Mouse (Mus musculus): ENCODE data around the gene Gbe1.

The Gbe1 gene

GRCm38 (mm10) chr16:70568341-70569265 is 254.9 kb downstream of the Gbe1 start:
- DNase-seq (ENCODE audit: low spot score in 2 of 2), result peak; percentile 71 to 86

DNA sequence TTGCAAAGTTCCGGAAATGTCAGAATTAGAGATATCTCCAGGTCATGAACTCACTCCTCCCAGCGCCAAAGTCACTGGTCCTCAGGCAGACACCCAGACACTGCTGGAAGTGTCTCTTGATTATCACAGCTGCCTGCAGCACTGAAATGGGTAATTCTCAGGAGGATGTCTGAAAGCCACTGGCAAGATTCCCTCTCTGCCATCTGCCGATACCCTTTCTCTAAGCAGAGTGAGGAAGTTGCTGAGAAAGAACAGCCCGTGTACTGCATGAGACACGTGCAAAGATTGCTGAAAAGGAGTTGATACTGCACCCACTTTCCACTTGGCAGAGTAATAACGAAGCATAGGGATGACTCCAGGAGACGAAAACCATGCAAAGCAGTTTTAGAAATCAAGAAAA is 272.2 kb downstream of the Gbe1 start:
- DNase-seq (ENCODE audit: low spot score in 2 of 2), result peak; percentile 58 to 76

DNA sequence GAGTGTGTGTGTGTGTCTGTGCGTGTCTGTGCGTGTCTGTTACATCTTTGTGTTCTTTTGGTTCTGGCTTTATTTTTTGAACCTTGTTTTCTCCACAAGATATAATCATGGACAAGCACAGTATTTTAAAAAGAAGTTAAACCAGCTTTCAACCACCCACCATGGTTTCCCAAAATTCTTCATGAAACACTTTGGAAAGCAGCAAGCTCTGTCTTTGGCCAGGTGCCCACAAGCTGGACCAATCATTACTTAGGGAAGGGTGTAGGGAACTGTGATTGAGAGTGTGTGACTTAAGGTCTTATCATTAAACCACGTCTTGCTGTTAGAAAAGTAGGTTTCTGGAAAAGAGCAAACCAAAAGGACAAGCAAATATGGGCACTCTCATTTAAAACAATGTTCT is 288.6 kb downstream of the Gbe1 start:
- peak in 1 of 2 experiments; percentile 51 for DNase-seq (ENCODE audit: low spot score in 2 of 2)

DNA sequence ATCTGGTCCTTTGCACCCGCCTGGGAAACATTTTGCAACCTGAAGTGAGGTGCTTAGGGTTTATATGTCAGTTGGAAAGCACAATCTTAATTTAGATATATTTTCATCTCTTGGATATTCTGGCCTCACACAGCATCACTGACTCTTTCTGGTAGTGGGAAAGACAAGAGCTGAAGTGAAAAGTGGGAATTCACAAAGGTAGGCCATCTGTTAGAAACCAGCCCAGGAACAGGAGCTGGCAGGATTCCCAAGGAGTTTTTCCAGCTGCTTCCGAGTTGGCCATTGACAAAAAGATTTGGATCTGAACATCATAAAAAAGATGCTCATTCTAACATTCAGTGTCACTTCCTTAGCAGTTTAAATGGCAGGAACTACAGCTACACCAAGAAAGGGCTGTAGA is 294.6 kb downstream of the Gbe1 start:
- DNase-seq (ENCODE audit: low spot score in 2 of 2), result peak in 1 of 2 experiments; percentile 30

- no peak for DNase-seq (ENCODE audit: low spot score in 2 of 2)
These were observed 303.9 kb downstream of the Gbe1 start for GRCm38 (mm10) chr16:70617691-70618090.

- DNase-seq (ENCODE audit: low spot score in 2 of 2), result no peak
These were observed 304.4 kb downstream of the Gbe1 start for GRCm38 (mm10) chr16:70618168-70618567.
